Mouse (Mus musculus): ENCODE results near the gene Rpl10-ps3.

DNA sequence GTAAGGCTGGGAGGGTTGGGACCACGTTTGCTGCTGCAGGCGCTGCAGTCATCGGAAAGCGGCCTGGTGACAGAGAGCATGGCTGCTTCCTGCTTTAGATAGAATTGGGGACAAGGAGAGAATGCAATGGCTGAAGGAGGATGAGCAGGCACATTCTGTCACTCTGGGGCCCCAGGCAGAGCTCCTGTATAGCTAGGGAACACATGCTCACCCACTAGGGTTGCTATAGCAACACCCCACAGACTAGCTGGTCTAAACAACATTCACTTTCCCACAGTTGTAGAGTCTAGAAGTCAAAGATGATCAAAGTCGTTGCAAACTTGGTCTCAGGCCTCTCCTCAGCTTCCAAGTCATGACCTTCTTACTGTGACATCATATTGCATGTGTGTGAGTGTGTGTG is 29.9 kb upstream of the Rpl10-ps3 start:
- no peak for TF ChIP-seq GATA1 (IDR thresholded peaks at IDR 0.05; ENCODE audit: low read length)
- TF ChIP-seq TAL1 (IDR thresholded peaks at IDR 0.05; ENCODE audit: low read length) = no peak

Measured in erythroblast, embryonic 14.5 days (primary cell).